Mouse (Mus musculus) ES-Bruce4 (cell line): ENCODE data around the gene Mvb12b.

Experiments
- CTCF ChIP-seq: IDR thresholded peaks from one replicate; pipeline ENCODE4 v1.8.1; 2011; ENCODE audit warnings: low read depth, low read length
- POLR2A ChIP-seq: IDR thresholded peaks from one replicate; pipeline ENCODE4 v1.8.1; 2011; ENCODE audit warnings: low read length; ENCODE audit not compliant: insufficient read depth

DNA sequence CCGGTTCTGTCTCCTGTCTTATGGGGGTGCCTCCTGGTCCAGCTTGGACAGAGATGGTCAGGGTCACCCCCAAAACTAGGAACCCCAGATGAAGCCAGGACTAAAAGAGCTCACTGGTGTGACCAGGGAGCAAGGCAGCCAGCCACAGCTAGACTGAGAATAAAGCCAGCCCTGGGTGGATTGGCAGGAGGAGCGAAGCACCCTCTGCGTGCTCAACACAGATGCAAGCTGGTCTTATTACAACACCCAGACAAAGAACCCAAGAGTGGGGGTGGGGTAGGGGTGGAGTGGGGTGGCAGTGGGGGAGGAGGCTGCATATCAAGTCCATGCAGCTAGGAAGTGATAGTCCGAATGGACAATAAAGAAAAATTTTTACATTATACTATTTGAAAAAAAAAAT lies 204.2 kb downstream of the Mvb12b start:
- no peak for TF ChIP-seq POLR2A
- TF ChIP-seq CTCF: no peak
